Mouse (Mus musculus): Measurements from ENCODE around the gene Gm13030. TPM values are rescaled to one million over a fixed set of nuclear protein-coding genes. Genes with fewer than 3 reads are reported as not detected.

The Gm13030 gene
- polyA plus RNA-seq, 1 experiment from 2014 or later: not detected

- H3K27ac ChIP-seq (ENCODE audit: low read depth, low read length): no peak overlapping the region
- no peak overlapping the region for H3K9ac ChIP-seq (ENCODE audit: low read depth, low read length)
- H3K4me1 ChIP-seq (replicated peaks; ENCODE audit: control insufficient read depth, insufficient read depth, low read length): no peaks in the 10 kb centered on the region
- H3K27me3 ChIP-seq (replicated peaks; ENCODE audit: control insufficient read depth, insufficient read depth, low read length): no peaks in the 10 kb centered on the region
- no peak overlapping the region for H3K4me2 ChIP-seq (replicated peaks; ENCODE audit: low read depth)
- peak; percentile 94 for TF ChIP-seq CTCF (IDR thresholded peaks at IDR 0.05; ENCODE audit: low read depth)
- no peaks in the 10 kb centered on the region for H3K36me3 ChIP-seq (ENCODE audit: control insufficient read depth, insufficient read depth)
- no peak overlapping the region for H3K4me3 ChIP-seq (ENCODE audit: low read depth, low read length)
- H3K9me3 ChIP-seq (ENCODE audit: control insufficient read depth): no peaks in the 10 kb centered on the region
- ATAC-seq: no peak
- 14% methylated on average over 6 of the region's 6 CpGs for WGBS
Observed at GRCm38 (mm10) chr4:138884261-138884660, 10.5 kb upstream of the Gm13030 start.

GRCm38 (mm10) chr4:138882179-138882578 lies 8.4 kb upstream of the Gm13030 start:
- no peak overlapping the region for H3K4me2 ChIP-seq (replicated peaks; ENCODE audit: low read depth)
- H3K27ac ChIP-seq (ENCODE audit: low read depth, low read length): no peak overlapping the region
- H3K4me3 ChIP-seq (ENCODE audit: low read depth, low read length): no peak overlapping the region
- H3K27me3 ChIP-seq (replicated peaks; ENCODE audit: control insufficient read depth, insufficient read depth, low read length): no peaks in the 10 kb centered on the region
- ATAC-seq: no peak
- TF ChIP-seq CTCF (IDR thresholded peaks at IDR 0.05; ENCODE audit: low read depth): no peak
- H3K9ac ChIP-seq (ENCODE audit: low read depth, low read length): no peak overlapping the region
- no peaks in the 10 kb centered on the region for H3K36me3 ChIP-seq (ENCODE audit: control insufficient read depth, insufficient read depth)
- H3K4me1 ChIP-seq (replicated peaks; ENCODE audit: control insufficient read depth, insufficient read depth, low read length): no peaks in the 10 kb centered on the region
- H3K9me3 ChIP-seq (ENCODE audit: control insufficient read depth): no peaks in the 10 kb centered on the region
- WGBS: 17% methylated on average over 13 of the region's 16 CpGs

- ATAC-seq: no peak
- 62% methylated on average over 7 of the region's 7 CpGs for WGBS
Observed at GRCm38 (mm10) chr4:138880811-138881584, 7.2 kb upstream of the Gm13030 start.

GRCm38 (mm10) chr4:138879808-138880207 lies 6.0 kb upstream of the Gm13030 start:
- Histone ChIP-seq H3K27ac (ENCODE audit: low read depth, low read length) (no peak overlapping the region), H3K4me3 (ENCODE audit: low read depth, low read length) (no peak overlapping the region), H3K9ac (ENCODE audit: low read depth, low read length) (no peak overlapping the region), H3K9me3 (ENCODE audit: control insufficient read depth) (no peaks in the 10 kb centered on the region), H3K36me3 (ENCODE audit: control insufficient read depth, insufficient read depth) (no peaks in the 10 kb centered on the region), H3K4me1 (replicated peaks; ENCODE audit: control insufficient read depth, insufficient read depth, low read length) (no peaks in the 10 kb centered on the region), H3K4me2 (replicated peaks; ENCODE audit: low read depth) (no peak overlapping the region), H3K27me3 (replicated peaks; ENCODE audit: control insufficient read depth, insufficient read depth, low read length) (no peaks in the 10 kb centered on the region)
- TF ChIP-seq CTCF (IDR thresholded peaks at IDR 0.05; ENCODE audit: low read depth): no peak
- 91% methylated on average over 11 of the region's 11 CpGs for WGBS
- no peak for ATAC-seq

More at GRCm38 (mm10) chr4:138880811-138881584, 7.2 kb upstream of the Gm13030 start:
- H3K27ac ChIP-seq (ENCODE audit: low read depth, low read length): no peak overlapping the region
- no peaks in the 10 kb centered on the region for H3K9me3 ChIP-seq (ENCODE audit: control insufficient read depth)
- H3K9ac ChIP-seq (ENCODE audit: low read depth, low read length): no peak overlapping the region
- H3K36me3 ChIP-seq (ENCODE audit: control insufficient read depth, insufficient read depth): no peaks in the 10 kb centered on the region
- no peak for TF ChIP-seq CTCF (IDR thresholded peaks at IDR 0.05; ENCODE audit: low read depth)
- no peak overlapping the region for H3K4me2 ChIP-seq (replicated peaks; ENCODE audit: low read depth)
- H3K27me3 ChIP-seq (replicated peaks; ENCODE audit: control insufficient read depth, insufficient read depth, low read length): no peaks in the 10 kb centered on the region
- no peaks in the 10 kb centered on the region for H3K4me1 ChIP-seq (replicated peaks; ENCODE audit: control insufficient read depth, insufficient read depth, low read length)
- no peak overlapping the region for H3K4me3 ChIP-seq (ENCODE audit: low read depth, low read length)

GRCm38 (mm10) chr4:138878783-138879182 lies 5.0 kb upstream of the Gm13030 start:
- Histone ChIP-seq H3K4me1 (replicated peaks; ENCODE audit: control insufficient read depth, insufficient read depth, low read length) (no peaks in the 10 kb centered on the region), H3K36me3 (ENCODE audit: control insufficient read depth, insufficient read depth) (no peaks in the 10 kb centered on the region)

GRCm38 (mm10) chr4:138877731-138878130 lies 4.0 kb upstream of the Gm13030 start, which contains the start of gene Pla2g2e:
Pla2g2e (plus strand) TSS chr4:138877942.
- ATAC-seq: peak; percentile 91
- TF ChIP-seq CTCF (IDR thresholded peaks at IDR 0.05; ENCODE audit: low read depth): no peak
- Histone ChIP-seq H3K9me3 (ENCODE audit: control insufficient read depth) (no peaks in the 10 kb centered on the region), H3K4me1 (replicated peaks; ENCODE audit: control insufficient read depth, insufficient read depth, low read length) (no peaks in the 10 kb centered on the region), H3K4me3 (ENCODE audit: low read depth, low read length) (no peak within 1 kb of the TSS), H3K4me2 (replicated peaks; ENCODE audit: low read depth) (no peak within 1 kb of the TSS), H3K27me3 (replicated peaks; ENCODE audit: control insufficient read depth, insufficient read depth, low read length) (no peaks in the 10 kb centered on the region), H3K36me3 (ENCODE audit: control insufficient read depth, insufficient read depth) (no peaks in the 10 kb centered on the region), H3K9ac (ENCODE audit: low read depth, low read length) (no peak within 1 kb of the TSS), H3K27ac (ENCODE audit: low read depth, low read length) (no peak within 1 kb of the TSS)
- WGBS: 39% methylated on average over 4 of the region's 4 CpGs

More at GRCm38 (mm10) chr4:138878783-138879182, 5.0 kb upstream of the Gm13030 start:
- no peak for ATAC-seq
- H3K4me3 ChIP-seq (ENCODE audit: low read depth, low read length): no peak overlapping the region
- H3K27ac ChIP-seq (ENCODE audit: low read depth, low read length): no peak overlapping the region
- H3K9ac ChIP-seq (ENCODE audit: low read depth, low read length): no peak overlapping the region
- WGBS: 58% methylated on average over 8 of the region's 8 CpGs
- H3K4me2 ChIP-seq (replicated peaks; ENCODE audit: low read depth): no peak overlapping the region
- H3K9me3 ChIP-seq (ENCODE audit: control insufficient read depth): no peaks in the 10 kb centered on the region
- no peak for TF ChIP-seq CTCF (IDR thresholded peaks at IDR 0.05; ENCODE audit: low read depth)
- no peaks in the 10 kb centered on the region for H3K27me3 ChIP-seq (replicated peaks; ENCODE audit: control insufficient read depth, insufficient read depth, low read length)
